Mouse (Mus musculus): ENCODE measurements around the gene Mageb2.
"Not testable (repeated sequence)": the region's sequence is repeated elsewhere in the genome, so short reads cannot be mapped to it uniquely, and the experiment has no call there.

The Mageb2 gene

DNA sequence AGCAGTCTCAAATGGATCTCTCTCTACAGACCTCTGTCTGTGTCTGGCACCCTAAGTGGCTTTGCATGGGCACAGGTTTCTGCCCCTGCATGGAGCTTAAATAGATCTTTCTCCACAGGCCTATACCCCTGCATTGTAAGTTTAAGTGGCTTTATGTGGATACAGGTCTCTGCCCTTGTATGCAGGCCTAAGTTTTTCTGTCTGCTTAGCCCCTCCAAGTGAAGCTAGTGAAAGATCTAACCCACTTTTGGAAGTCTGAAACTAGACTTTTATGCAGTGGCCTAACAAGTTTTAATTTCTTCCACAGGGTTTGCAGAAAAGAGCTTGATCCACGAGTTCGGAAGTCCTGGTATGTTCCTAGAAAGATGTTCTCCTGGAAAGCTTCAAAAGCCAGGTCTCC, at the start of gene Mageb2:
Gene Mageb2 (plus strand): TSS at position 301 of the 400 bp plus-strand sequence.
- in situ Hi-C loops (cut with MboI, MseI): not testable (repeated sequence)

DNA sequence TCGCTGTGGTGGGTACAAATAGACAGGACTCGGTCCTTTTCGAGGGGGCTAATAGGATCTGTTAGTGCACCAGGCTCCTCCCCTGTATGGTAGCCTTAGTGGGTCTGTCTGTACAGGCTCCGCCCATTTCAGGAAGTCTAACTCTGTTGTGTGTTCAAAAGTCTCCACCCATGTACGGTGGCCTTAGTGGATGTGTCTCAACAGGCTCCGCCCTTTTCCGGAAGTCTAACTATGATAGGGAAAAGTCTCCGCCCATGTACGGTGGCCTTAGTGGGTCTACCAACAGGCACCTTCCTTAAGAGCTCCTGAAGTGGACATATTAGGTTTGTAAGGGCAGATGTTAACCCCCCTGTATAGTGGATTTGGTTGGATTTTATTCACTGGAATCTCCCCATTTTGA, 18.2 kb upstream of the Mageb2 start:
- in situ Hi-C loops (cut with MboI, MseI): not testable (repeated sequence)

Data from regulatory T cell (primary cell).